Mouse (Mus musculus) CH12.LX (cell line): ENCODE measurements around the gene Nap1l4. TPM values are rescaled to one million over a fixed set of nuclear protein-coding genes. Genes with fewer than 3 reads are reported as not detected.

Source experiments
- polyA plus RNA-seq: library from polyadenylated mRNA; unstranded; fragments of >175 nt; gene quantifications from 2 replicates; pipeline ENCODE4 v1.2.1, GENCODE M21; 2012; ENCODE audit warnings: low read depth; ENCODE audit not compliant: insufficient read length
- total RNA-seq, 2 experiments: library from RNA; depleted of rRNA; stranded (reverse); fragments of 300-350 nt in 1 of 2; fragments of >200 nt in 1 of 2; gene quantifications; 2 replicates each; pipeline ENCODE4 v1.2.3; 2012 to 2014

The Nap1l4 gene
- total and polyA plus RNA-seq, 3 experiments: 121 to 175 (median 154) TPM

Other genes starting within 250 kb of the Nap1l4 start
- not detected in 2 replicates for gene Cdkn1c, start 88.1 kb downstream of the Nap1l4 start, total RNA-seq (2012; rRNA removed)
- gene Cdkn1c, start 88.1 kb downstream of the Nap1l4 start, total RNA-seq (2014; rRNA removed): not detected in 2 replicates
- not detected in 2 replicates for gene Cdkn1c, start 88.1 kb downstream of the Nap1l4 start, polyA plus RNA-seq
- 0.21 and 0.76 TPM in 2 replicates for gene Slc22a18, start 75.4 kb downstream of the Nap1l4 start, total RNA-seq (2012; rRNA removed)
- gene Slc22a18, start 75.4 kb downstream of the Nap1l4 start, total RNA-seq (2014; rRNA removed): 0.48 and 0.72 TPM in 2 replicates
- gene Slc22a18, start 75.4 kb downstream of the Nap1l4 start, polyA plus RNA-seq: 1.7 and 2.0 TPM in 2 replicates
- not detected in 2 replicates for gene Phlda2, start 46.0 kb downstream of the Nap1l4 start, total RNA-seq (2012; rRNA removed)
- gene Phlda2, start 46.0 kb downstream of the Nap1l4 start, total RNA-seq (2014; rRNA removed): not detected in 2 replicates
- gene Phlda2, start 46.0 kb downstream of the Nap1l4 start, polyA plus RNA-seq: not detected in 2 replicates
- 162 and 222 TPM in 2 replicates for gene Cars, start 51.0 kb upstream of the Nap1l4 start, total RNA-seq (2012; rRNA removed)
- 99.0 and 118 TPM in 2 replicates for gene Cars, start 51.0 kb upstream of the Nap1l4 start, total RNA-seq (2014; rRNA removed)
- gene Cars, start 51.0 kb upstream of the Nap1l4 start, polyA plus RNA-seq: 170 and 184 TPM in 2 replicates
- gene Tnfrsf26, start 79.6 kb upstream of the Nap1l4 start, total RNA-seq (2012; rRNA removed): 7.5 and 8.3 TPM in 2 replicates
- gene Tnfrsf26, start 79.6 kb upstream of the Nap1l4 start, total RNA-seq (2014; rRNA removed): 8.3 and 10.6 TPM in 2 replicates
- gene Tnfrsf26, start 79.6 kb upstream of the Nap1l4 start, polyA plus RNA-seq: 5.4 and 5.7 TPM in 2 replicates
- 3.8 and 3.9 TPM in 2 replicates for gene Tnfrsf22, start 100.6 kb upstream of the Nap1l4 start, total RNA-seq (2012; rRNA removed)
- 1.7 and 5.2 TPM in 2 replicates for gene Tnfrsf22, start 100.6 kb upstream of the Nap1l4 start, total RNA-seq (2014; rRNA removed)
- 7.6 and 8.7 TPM in 2 replicates for gene Tnfrsf22, start 100.6 kb upstream of the Nap1l4 start, polyA plus RNA-seq
- gene Tnfrsf23, start 136.8 kb upstream of the Nap1l4 start, total RNA-seq (2012; rRNA removed): 0.08 TPM in 1 of 2 replicates, not detected in the other
- gene Tnfrsf23, start 136.8 kb upstream of the Nap1l4 start, total RNA-seq (2014; rRNA removed): not detected in 2 replicates
- 0.60 and 0.71 TPM in 2 replicates for gene Tnfrsf23, start 136.8 kb upstream of the Nap1l4 start, polyA plus RNA-seq
- 1.7 and 2.0 TPM in 2 replicates for gene Osbpl5, start 207.9 kb upstream of the Nap1l4 start, total RNA-seq (2012; rRNA removed)
- 0.66 and 1.1 TPM in 2 replicates for gene Osbpl5, start 207.9 kb upstream of the Nap1l4 start, total RNA-seq (2014; rRNA removed)
- gene Osbpl5, start 207.9 kb upstream of the Nap1l4 start, polyA plus RNA-seq: 1.6 and 2.2 TPM in 2 replicates
- not detected in 2 replicates for gene Mrgprg, start 217.9 kb upstream of the Nap1l4 start, total RNA-seq (2012; rRNA removed)
- gene Mrgprg, start 217.9 kb upstream of the Nap1l4 start, total RNA-seq (2014; rRNA removed): not detected in 2 replicates
- gene Mrgprg, start 217.9 kb upstream of the Nap1l4 start, polyA plus RNA-seq: not detected in 2 replicates
- gene Mrgpre, start 235.4 kb upstream of the Nap1l4 start, total RNA-seq (2012; rRNA removed): 1.3 and 1.5 TPM in 2 replicates
- 0.26 and 0.68 TPM in 2 replicates for gene Mrgpre, start 235.4 kb upstream of the Nap1l4 start, total RNA-seq (2014; rRNA removed)
- 3.0 and 3.5 TPM in 2 replicates for gene Mrgpre, start 235.4 kb upstream of the Nap1l4 start, polyA plus RNA-seq